Mouse (Mus musculus): ENCODE data around the gene Ccdc141.

DNA sequence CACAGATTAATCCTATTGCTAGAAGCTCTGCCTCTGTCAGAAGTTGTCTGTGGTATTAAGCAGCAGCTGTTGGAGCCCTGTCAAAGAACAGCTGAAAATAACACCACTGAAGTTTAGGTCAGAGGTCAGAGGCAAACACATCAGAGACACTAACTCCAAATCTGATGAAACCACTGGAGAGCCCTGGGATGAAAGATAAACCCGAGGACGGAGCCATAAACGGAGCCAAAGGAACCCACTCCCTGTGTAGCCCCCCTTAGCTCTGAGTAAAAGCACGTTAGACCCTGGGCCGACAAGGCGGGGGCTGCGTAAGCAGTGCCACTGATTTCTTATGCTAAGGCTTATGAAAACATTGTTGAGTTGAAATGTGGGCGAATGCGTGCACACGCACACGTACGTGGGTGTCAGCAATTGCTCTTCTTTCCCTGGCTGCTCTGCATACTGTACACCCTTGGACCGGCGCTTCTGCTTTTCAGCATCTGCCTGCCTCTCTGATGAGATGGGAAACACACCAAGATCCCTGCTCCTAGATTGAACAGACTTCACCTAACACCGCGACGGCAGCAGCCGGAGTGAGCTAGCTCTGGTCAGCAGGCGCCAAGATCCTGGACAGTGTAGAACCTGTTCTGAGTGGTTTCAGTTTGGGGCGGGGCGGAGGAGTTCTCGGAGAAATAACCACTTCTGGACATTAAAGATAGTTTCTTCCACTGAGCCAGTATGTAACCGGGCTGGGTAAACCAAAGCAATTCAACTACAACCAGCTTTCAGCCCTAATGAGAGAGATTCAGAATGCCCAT lies 1.2 kb upstream of the Ccdc141 start:
- TF ChIP-seq CTCF (IDR thresholded peaks at IDR 0.05; ENCODE audit: extremely low read depth, insufficient read depth, low read length) (no peak), POLR2A (IDR thresholded peaks at IDR 0.05; ENCODE audit: extremely low read depth, insufficient read depth, low read length) (peak; percentile 24; the same call in 1 of the 2 replicates)

Measured in cortical plate, adult 2 months (tissue).